Mouse (Mus musculus): ENCODE data around the gene Mapk6.

- no peak for TF ChIP-seq POLR2A (IDR thresholded peaks at IDR 0.05; ENCODE audit: borderline replicate concordance, extremely low read depth, insufficient read depth, insufficient read length, poor library complexity, severe bottlenecking)
- no peak for TF ChIP-seq CTCF (IDR thresholded peaks at IDR 0.05; ENCODE audit: borderline replicate concordance, extremely low read depth, insufficient read depth, insufficient read length)
These were observed 2.0 kb downstream of the Mapk6 start for GRCm38 (mm10) chr9:75407803-75408202.

All from brain, embryonic 14.5 days (tissue).